Mouse (Mus musculus) liver, embryonic 14.5 days (tissue): ENCODE data around the gene Arpc2.

Source experiments
- CTCF ChIP-seq: IDR thresholded peaks from 2 replicates; pipeline ENCODE4 v1.5.1; 2016; ENCODE audit warnings: antibody characterized with exemption, low read depth, control low read depth
- EP300 ChIP-seq: IDR thresholded peaks from 2 replicates; pipeline ENCODE4 v1.6.1; 2016; ENCODE audit warnings: antibody characterized with exemption, low read depth

DNA sequence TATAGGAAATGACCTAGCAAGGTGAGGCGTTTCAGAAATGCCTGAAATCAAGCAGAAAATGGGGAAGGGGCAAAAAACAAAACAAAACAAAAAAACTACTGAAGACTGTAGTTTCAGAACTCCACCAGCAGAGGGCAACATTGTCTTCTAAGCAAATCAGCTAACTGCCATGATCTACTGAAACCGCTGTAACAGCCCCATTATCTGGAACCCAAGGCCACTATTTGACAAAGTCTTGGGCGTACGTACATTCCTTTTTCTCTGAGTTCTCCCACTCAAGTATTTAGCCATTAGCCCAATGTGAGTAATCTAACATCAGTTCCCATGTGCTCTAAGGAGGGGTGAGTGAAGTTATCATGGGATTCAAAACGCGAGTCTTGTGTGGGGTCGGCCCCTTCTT, 30.0 kb upstream of the Arpc2 start:
- TF ChIP-seq CTCF = peak; percentile 81
- no peak for TF ChIP-seq EP300
